Mouse (Mus musculus) heart, adult 2 months (tissue): Measurements from ENCODE around the gene Zfp14.

ENCODE experiments used
- CTCF ChIP-seq: fragments of 200-600 bp; IDR thresholded peaks from 2 replicates; pipeline ENCODE4 v1.8.1; 2022; ENCODE audit warnings: antibody characterized with exemption, mild to moderate bottlenecking, moderate library complexity
- POLR2A ChIP-seq: fragments of 200-500 bp; IDR thresholded peaks from 2 replicates; pipeline ENCODE4 v1.6.1; 2011; ENCODE audit warnings: mild to moderate bottlenecking, low read depth, low read length, control low read depth; ENCODE audit not compliant: insufficient read depth

DNA sequence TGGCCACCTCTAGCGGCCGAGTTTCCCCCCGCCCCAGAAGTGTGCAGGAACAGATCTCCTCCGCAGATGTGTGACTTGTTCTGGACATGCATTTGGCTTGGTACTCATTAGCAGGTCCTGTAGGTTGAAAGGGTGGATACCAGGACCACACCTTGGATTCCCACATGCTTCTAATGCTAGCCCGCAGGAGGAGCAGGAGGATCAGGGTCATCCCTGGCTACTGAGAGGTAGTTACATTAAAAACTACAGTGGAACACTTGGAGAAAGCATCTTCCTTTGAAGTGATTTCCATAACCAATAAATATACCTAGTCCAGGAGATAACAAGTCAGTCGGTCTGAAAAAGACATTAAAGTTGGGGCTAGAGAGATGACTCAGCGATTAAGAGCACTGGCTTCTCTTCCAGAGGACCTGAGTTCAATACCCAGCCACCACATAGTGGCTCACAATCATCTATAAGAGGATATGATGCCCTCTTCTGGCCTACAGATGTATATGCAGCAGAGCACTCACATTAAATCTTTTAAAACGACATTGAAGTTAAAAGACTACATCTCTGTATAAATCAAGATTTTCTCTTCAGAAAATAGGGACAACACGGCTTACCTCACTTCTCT, 39.9 kb upstream of the Zfp14 start:
- TF ChIP-seq POLR2A (no peak), CTCF (peak; percentile 71)
